Mouse (Mus musculus) central nervous system, embryonic 11.5 days (tissue): ENCODE data around the gene Tyw5. TPM values are rescaled to one million over a fixed set of nuclear protein-coding genes. Genes with fewer than 3 reads are reported as not detected.

Experiments
- polyA plus RNA-seq: library from polyadenylated mRNA; depleted of rRNA; stranded (reverse); fragments of >200 nt; gene quantifications from 2 replicates; pipeline ENCODE4 v1.2.3, GENCODE M21; 2012; rRNA removed

Tyw5 gene
- polyA plus RNA-seq = 23.8 and 26.1 TPM in 2 replicates

GRCm38 (mm10) chr1:57406187-57407151 is at the start of gene Tyw5, which contains the start of gene Maip1:
Tyw5 (minus strand) TSS chr1:57407101.
Maip1 (plus strand) TSS chr1:57406328.

GRCm38 (mm10) chr1:57377376-57378341 is 29.2 kb downstream of the Tyw5 start, which contains the start of gene 1700066M21Rik:
1700066M21Rik (plus strand) TSS chr1:57377620.

Other genes with a start within 250 kb of the Tyw5 start
- 5.0 and 7.7 TPM in 2 replicates for gene 1700066M21Rik, start 29.5 kb downstream of the Tyw5 start, polyA plus RNA-seq
- 10.1 and 10.8 TPM in 2 replicates for gene Maip1, start 773 bp downstream of the Tyw5 start, polyA plus RNA-seq